ENCODE assay signal across 10 mouse cellular contexts in the genomic region with DNA sequence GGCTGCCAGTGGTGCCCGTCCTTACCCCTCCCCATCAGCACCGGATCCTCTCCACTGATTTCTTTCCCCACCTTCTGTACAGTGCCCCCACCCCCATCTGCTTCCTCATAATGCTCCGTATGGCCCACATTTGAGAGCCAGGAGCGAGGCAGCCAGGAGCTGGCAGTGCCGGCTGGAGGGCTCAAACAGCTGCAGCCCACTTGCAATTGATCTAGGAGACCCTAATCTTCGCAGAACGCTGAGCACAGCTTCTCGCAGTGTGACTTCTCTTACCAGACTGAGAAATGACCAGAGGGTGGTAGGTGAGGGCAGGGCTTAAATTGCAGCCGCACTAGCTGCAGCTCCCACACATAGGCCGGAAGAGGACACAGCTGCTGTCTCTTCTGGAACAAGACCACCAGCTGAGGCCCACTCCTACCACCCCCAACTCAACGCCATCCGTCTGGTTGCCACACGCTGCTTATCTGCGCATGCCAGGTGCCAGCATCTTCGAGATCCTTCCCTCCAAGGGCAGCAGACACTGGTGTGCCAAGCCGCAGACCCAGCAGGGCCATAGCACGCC.
DNase-seq lines count a peak whose midpoint lies in the region; ATAC-seq and TF ChIP-seq lines count a peak whose summit lies in the region.
"Had no signal": no experiment of that assay in that cellular context is flagged by ENCODE, and none has a peak within 500 bp of the region (broad histone marks: within the 10 kb centered on the region; RNA-seq: fewer than 3 reads in every experiment).

No protein-coding gene starts in this region.

- H3K4me2 ChIP-seq in hindbrain, embryonic 16.5 days (ENCODE audit: low read length), result no peak overlapping the region
- H3K4me2 ChIP-seq in midbrain, embryonic 13.5 days (replicated peaks), result 0 out of 2 replicates have a peak overlapping the region, but pooled peaks have one; percentile 16
- H3K4me2 ChIP-seq: heart, embryonic 13.5 days had no signal

- no peak for TF ChIP-seq POLR2A in thymus, adult 2 months (IDR thresholded peaks at IDR 0.05; ENCODE audit: control insufficient read depth, extremely low read depth, insufficient read depth, low read length, poor library complexity)

- no peak overlapping the region for H3K4me3 ChIP-seq in hindbrain, embryonic 16.5 days (ENCODE audit: low read length)
- no peak overlapping the region for H3K4me3 ChIP-seq in midbrain, embryonic 13.5 days (replicated peaks)
- no peak overlapping the region for H3K4me3 ChIP-seq in thymus, adult 2 months (ENCODE audit: control insufficient read depth, insufficient read depth, low read length)
- H3K4me3 ChIP-seq: heart, embryonic 13.5 days had no signal

- no peaks in the 10 kb centered on the region for H3K9me3 ChIP-seq in hindbrain, embryonic 16.5 days (ENCODE audit: control insufficient read depth, low read length)
- no peaks in the 10 kb centered on the region for H3K9me3 ChIP-seq in midbrain, embryonic 13.5 days
- H3K9me3 ChIP-seq: heart, embryonic 13.5 days had no signal

- H3K27me3 ChIP-seq in hindbrain, embryonic 16.5 days (replicated peaks; ENCODE audit: control insufficient read depth, insufficient read depth, low read length), result no peaks in the 10 kb centered on the region
- H3K27me3 ChIP-seq in midbrain, embryonic 13.5 days, result peaks cover 8% of the 10 kb centered on the region; the same call in 1 of the 2 replicates
- H3K27me3 ChIP-seq in thymus, adult 2 months (ENCODE audit: control insufficient read depth, insufficient read depth, low read length), result no peaks in the 10 kb centered on the region

- H3K9ac ChIP-seq in hindbrain, embryonic 16.5 days (ENCODE audit: low read depth, low read length), result peak overlapping the region; percentile 28; the same call in 1 of the 2 replicates
- peak overlapping the region; percentile 19; the same call in 1 of the 2 replicates for H3K9ac ChIP-seq in midbrain, embryonic 13.5 days (replicated peaks)
- H3K9ac ChIP-seq: heart, embryonic 13.5 days had no signal

- TF ChIP-seq CTCF in thymus, adult 2 months (IDR thresholded peaks at IDR 0.05; ENCODE audit: borderline replicate concordance, control insufficient read depth, extremely low read depth, insufficient read depth, low read length, poor library complexity), result no peak

- intact Hi-C loops in gastrocnemius, postnatal 36 days (cut with DNase I), result no loop called here

- H3K27ac ChIP-seq in hindbrain, embryonic 16.5 days (ENCODE audit: low read depth, low read length), result peak overlapping the region; percentile 36; the same call in 1 of the 2 replicates
- peak overlapping the region; percentile 31 for H3K27ac ChIP-seq in midbrain, embryonic 13.5 days
- H3K27ac ChIP-seq in thymus, adult 2 months (ENCODE audit: control insufficient read depth, insufficient read depth, low read length), result no peak overlapping the region
- H3K27ac ChIP-seq: heart, embryonic 13.5 days had no signal

- peak; percentile 33 for DNase-seq in embryo, embryonic 11 days
- DNase-seq in embryo, embryonic 9.5 days (ENCODE audit: extremely low spot score), result no peak
- DNase-seq in cerebellum, postnatal 14 days, result peak; percentile 78 to 81
- no peak for DNase-seq in gastrocnemius, postnatal 36 days
- no peak for DNase-seq in kidney, adult 8-10 months
- no peak for DNase-seq in thymus, adult 2 months
- DNase-seq: lung, postnatal 36 days had no signal

- 24% methylated on average over 17 of the region's 17 CpGs for WGBS in hindbrain, embryonic 16.5 days
- WGBS in midbrain, embryonic 13.5 days, result 25% methylated on average over 17 of the region's 17 CpGs
- 72% methylated on average over 17 of the region's 17 CpGs for WGBS in thymus, adult 2 months

- H3K4me1 ChIP-seq in hindbrain, embryonic 16.5 days (ENCODE audit: control insufficient read depth, insufficient read depth, low read depth, low read length), result peaks cover 7% of the 10 kb centered on the region
- H3K4me1 ChIP-seq in midbrain, embryonic 13.5 days (replicated peaks), result peaks cover 17% of the 10 kb centered on the region
- H3K4me1 ChIP-seq in thymus, adult 2 months (replicated peaks; ENCODE audit: control insufficient read depth, insufficient read depth, low read length), result no peaks in the 10 kb centered on the region
- H3K4me1 ChIP-seq: heart, embryonic 13.5 days had no signal

- no peaks in the 10 kb centered on the region for H3K36me3 ChIP-seq in hindbrain, embryonic 16.5 days (ENCODE audit: control insufficient read depth, insufficient read depth, low read length)
- H3K36me3 ChIP-seq in midbrain, embryonic 13.5 days, result no peaks in the 10 kb centered on the region
- H3K36me3 ChIP-seq in thymus, adult 2 months (ENCODE audit: control insufficient read depth, insufficient read depth, low read length), result no peaks in the 10 kb centered on the region
- H3K36me3 ChIP-seq: heart, embryonic 13.5 days had no signal

- peak; percentile 80 for ATAC-seq in hindbrain, embryonic 16.5 days
- peak; percentile 56 for ATAC-seq in midbrain, embryonic 13.5 days

Comparison
In these comparisons a context has a peak if more than half of its experiments do, and no peak if none do; other contexts are left out.
1. DNase-seq: peak in embryo, embryonic 11 days (single experiment) and cerebellum, postnatal 14 days (2 of 2); none in embryo, embryonic 9.5 days (single experiment), gastrocnemius, postnatal 36 days (0 of 2), kidney, adult 8-10 months (0 of 2) and thymus, adult 2 months (single experiment).